Mouse (Mus musculus): ENCODE data around the gene Dhrs13. TPM values are rescaled to one million over a fixed set of nuclear protein-coding genes. Genes with fewer than 3 reads are reported as not detected.
A peak's percentile ranks its signal among the peaks of the same experiment; 100 is the strongest.
"Not testable (repeated sequence)": the region's sequence is repeated elsewhere in the genome, so short reads cannot be mapped to it uniquely, and the experiment has no call there.

Gene Dhrs13
- polyA plus RNA-seq, 1 experiment from 2014 or later: 23.4 TPM

DNA sequence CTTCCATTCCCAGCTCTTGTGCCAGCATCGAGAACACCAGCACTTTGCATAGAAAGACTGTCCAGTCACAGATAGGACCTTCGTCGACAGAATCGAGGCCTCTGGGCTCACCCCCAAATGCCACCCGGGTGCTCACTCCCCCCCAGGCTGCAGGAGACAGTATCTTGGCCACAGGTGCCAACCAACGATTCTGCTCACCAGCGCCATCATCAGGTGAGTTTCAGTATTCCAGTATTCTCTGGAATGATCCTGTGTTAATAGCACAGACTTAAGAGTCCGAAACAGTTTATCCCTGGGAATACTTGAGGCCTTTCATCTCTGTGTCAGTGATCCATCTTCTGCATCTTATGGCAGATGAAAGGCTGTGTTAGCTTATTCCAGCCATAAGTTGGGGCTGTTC is 8.5 kb upstream of the Dhrs13 start:
- H3K9ac ChIP-seq: no peak overlapping the region
- no peak for ATAC-seq
- H3K9me3 ChIP-seq (replicated peaks): no peaks in the 10 kb centered on the region
- no peaks in the 10 kb centered on the region for H3K4me1 ChIP-seq
- H3K4me2 ChIP-seq: no peak overlapping the region
- H3K36me3 ChIP-seq (ENCODE audit: poor library complexity, severe bottlenecking): peaks cover 88% of the 10 kb centered on the region
- H3K4me3 ChIP-seq: no peak overlapping the region
- no peak overlapping the region for H3K27ac ChIP-seq
- no peaks in the 10 kb centered on the region for H3K27me3 ChIP-seq
- WGBS: 85% methylated on average over 8 of the region's 8 CpGs

DNA sequence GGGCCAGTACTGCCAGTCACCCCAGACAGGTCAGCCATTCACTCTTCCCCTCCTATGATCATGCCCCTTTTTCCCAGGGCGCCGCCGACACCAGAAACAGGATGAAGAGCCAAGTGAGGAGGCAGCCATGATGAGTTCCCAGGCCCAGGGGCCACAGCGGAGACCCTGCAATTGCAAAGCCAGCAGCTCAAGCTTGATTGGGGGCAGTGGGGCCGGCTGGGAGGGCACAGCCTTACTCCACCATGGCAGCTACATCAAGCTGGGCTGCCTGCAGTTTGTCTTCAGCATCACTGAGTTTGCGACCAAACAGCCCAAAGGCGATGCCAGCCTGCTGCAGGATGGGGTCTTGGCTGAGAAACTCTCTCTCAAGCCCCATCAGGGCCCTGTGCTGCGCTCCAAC is 2.8 kb upstream of the Dhrs13 start:
- 83% methylated on average over 8 of the region's 8 CpGs for WGBS
- Histone ChIP-seq H3K4me1 (peaks cover 26% of the 10 kb centered on the region), H3K9ac (no peak overlapping the region), H3K9me3 (replicated peaks) (no peaks in the 10 kb centered on the region), H3K4me3 (no peak overlapping the region), H3K27me3 (no peaks in the 10 kb centered on the region), H3K27ac (no peak overlapping the region), H3K36me3 (ENCODE audit: poor library complexity, severe bottlenecking) (peaks cover 60% of the 10 kb centered on the region), H3K4me2 (no peak overlapping the region)
- no peak for ATAC-seq

DNA sequence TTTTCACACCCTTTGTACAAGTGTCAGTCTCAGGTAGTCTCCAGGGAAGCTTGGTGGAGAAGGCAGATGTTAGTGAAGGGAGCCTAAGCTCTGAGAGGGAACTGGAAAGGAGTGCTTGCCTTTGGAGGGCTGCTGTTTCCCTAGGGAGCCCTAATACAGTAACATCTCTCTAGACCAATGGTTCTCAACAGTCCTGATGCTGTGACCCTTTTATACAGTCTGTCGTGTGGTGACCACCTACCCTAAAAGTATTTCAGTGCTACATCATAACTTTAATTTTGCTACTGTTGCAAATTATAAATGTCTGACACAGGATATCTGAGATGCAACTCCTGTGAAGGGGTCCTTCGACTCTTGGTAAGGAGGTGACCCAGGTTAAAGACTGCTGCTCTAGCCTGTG is 1.5 kb upstream of the Dhrs13 start:
- no peak overlapping the region for H3K9ac ChIP-seq
- H3K36me3 ChIP-seq (ENCODE audit: poor library complexity, severe bottlenecking): peaks cover 57% of the 10 kb centered on the region
- 83% methylated on average over 2 of the region's 2 CpGs for WGBS
- no peaks in the 10 kb centered on the region for H3K9me3 ChIP-seq (replicated peaks)
- peaks cover 26% of the 10 kb centered on the region for H3K4me1 ChIP-seq
- H3K4me3 ChIP-seq: no peak overlapping the region
- no peak overlapping the region for H3K4me2 ChIP-seq
- ATAC-seq: no peak
- no peaks in the 10 kb centered on the region for H3K27me3 ChIP-seq
- H3K27ac ChIP-seq: no peak overlapping the region

DNA sequence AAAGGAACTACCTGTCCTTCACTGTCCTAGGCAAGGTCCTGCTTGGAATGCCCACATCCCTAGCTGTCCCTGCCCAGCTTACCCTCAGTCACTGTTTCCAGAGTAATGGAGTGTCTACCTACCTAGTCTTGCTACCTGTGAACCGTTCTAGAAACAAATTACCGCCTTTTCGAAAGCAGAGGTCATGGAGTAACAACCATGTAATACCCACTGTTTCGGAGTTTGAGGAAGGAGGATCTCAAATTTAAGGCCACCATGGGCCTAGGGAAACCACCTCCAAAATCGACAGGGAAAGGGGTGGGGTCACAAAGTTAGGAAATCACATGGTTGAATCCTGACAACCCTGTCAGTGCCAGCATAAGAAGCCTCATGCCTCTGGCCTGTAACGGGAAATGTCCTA is 691 bp upstream of the Dhrs13 start:
- 44% methylated on average over 6 of the region's 6 CpGs for WGBS
- Histone ChIP-seq H3K36me3 (ENCODE audit: poor library complexity, severe bottlenecking) (peaks cover 49% of the 10 kb centered on the region), H3K27me3 (no peaks in the 10 kb centered on the region), H3K9me3 (replicated peaks) (no peaks in the 10 kb centered on the region), H3K9ac (peak overlapping the region; percentile 87; the same call in 1 of the 2 replicates), H3K4me3 (peak overlapping the region; percentile 74), H3K27ac (peak overlapping the region; percentile 93), H3K4me2 (peak overlapping the region; percentile 86), H3K4me1 (peaks cover 26% of the 10 kb centered on the region)
- ATAC-seq: no peak

DNA sequence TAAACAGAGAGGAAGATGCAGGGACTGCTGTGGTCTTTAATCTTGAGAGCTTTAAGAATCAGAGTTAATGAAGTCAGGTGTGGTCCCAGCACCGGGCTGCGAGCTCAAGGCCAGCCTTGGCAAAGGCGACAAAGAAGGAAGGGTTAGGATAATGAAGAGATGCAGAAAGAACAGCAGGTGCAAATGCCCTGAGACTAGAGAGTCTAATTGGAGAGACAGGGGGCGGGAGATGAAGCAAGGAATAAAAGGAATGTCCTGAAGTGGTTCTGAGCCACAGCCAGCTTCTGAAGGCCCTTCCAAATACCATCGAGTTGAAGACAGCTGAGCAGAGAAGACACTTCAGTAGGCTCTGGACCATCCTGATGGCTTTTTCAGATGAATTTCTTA is 722 bp downstream of the Dhrs13 start:
- Histone ChIP-seq H3K4me2 (peak overlapping the region; percentile 86), H3K36me3 (ENCODE audit: poor library complexity, severe bottlenecking) (peaks cover 35% of the 10 kb centered on the region), H3K4me3 (peak overlapping the region; percentile 74), H3K27ac (peak overlapping the region; percentile 93), H3K27me3 (no peaks in the 10 kb centered on the region), H3K9me3 (replicated peaks) (no peaks in the 10 kb centered on the region), H3K4me1 (peaks cover 34% of the 10 kb centered on the region), H3K9ac (peak overlapping the region; percentile 87)
- WGBS: 3% methylated on average over 5 of the region's 5 CpGs
- 0 out of 2 replicates have a peak, but pooled peaks have one; percentile 3 for ATAC-seq

DNA sequence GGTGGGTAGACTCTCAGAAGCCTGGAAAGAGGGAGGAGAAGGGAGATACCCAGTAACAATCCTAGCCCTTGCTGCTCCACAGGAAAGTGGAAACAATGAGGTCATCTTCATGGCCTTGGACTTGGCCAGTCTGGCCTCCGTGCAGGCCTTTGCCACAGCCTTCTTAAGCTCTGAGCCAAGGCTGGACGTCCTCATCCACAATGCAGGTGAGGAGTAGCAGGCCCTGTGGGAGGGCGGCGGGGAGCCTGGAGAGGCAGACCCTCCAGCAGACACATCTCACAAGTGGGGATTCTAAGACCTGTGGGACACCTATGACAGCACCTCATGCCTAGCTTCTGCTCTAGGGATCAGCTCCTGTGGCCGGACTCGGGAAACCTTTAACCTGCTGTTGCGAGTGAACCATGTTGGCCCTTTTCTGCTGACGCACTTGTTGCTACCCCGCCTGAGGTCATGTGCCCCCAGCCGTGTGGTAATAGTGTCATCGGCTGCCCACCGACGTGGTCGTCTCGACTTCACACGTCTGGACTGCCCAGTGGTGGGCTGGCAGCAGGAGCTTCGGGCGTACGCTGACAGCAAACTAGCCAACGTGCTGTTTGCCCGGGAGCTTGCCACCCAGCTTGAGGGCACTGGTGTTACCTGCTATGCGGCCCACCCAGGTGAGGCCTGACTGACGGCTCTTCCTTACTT is 2.0 kb downstream of the Dhrs13 start:
- Histone ChIP-seq H3K9ac (no peak overlapping the region), H3K27me3 (no peaks in the 10 kb centered on the region), H3K4me3 (no peak overlapping the region), H3K9me3 (replicated peaks) (no peaks in the 10 kb centered on the region), H3K36me3 (ENCODE audit: poor library complexity, severe bottlenecking) (peaks cover 22% of the 10 kb centered on the region), H3K4me1 (peaks cover 44% of the 10 kb centered on the region), H3K4me2 (no peak overlapping the region), H3K27ac (no peak overlapping the region)
- ATAC-seq: no peak
- WGBS: 95% methylated on average over 23 of the region's 23 CpGs

DNA sequence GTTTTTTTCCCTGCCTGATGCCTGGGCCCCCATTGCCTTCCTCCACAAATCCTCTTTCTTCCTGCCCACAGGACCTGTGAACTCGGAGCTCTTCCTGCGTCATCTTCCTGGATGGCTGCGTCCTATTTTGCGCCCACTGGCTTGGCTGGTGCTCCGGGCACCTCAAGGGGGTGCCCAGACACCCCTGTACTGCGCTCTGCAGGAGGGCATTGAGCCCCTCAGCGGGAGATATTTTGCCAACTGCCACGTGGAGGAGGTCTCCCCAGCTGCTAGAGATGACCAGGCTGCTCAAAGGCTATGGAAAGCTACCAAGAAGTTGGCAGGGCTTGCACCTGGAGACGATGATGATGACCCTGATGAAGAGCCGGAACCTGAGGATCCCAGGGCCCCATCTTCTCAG is 4.7 kb downstream of the Dhrs13 start:
- Histone ChIP-seq H3K27ac (no peak overlapping the region), H3K9me3 (replicated peaks) (no peaks in the 10 kb centered on the region), H3K36me3 (ENCODE audit: poor library complexity, severe bottlenecking) (peaks cover 25% of the 10 kb centered on the region), H3K4me2 (no peak overlapping the region), H3K9ac (no peak overlapping the region), H3K27me3 (no peaks in the 10 kb centered on the region), H3K4me1 (peaks cover 42% of the 10 kb centered on the region), H3K4me3 (no peak overlapping the region)
- WGBS: 84% methylated on average over 10 of the region's 10 CpGs
- ATAC-seq: no peak

DNA sequence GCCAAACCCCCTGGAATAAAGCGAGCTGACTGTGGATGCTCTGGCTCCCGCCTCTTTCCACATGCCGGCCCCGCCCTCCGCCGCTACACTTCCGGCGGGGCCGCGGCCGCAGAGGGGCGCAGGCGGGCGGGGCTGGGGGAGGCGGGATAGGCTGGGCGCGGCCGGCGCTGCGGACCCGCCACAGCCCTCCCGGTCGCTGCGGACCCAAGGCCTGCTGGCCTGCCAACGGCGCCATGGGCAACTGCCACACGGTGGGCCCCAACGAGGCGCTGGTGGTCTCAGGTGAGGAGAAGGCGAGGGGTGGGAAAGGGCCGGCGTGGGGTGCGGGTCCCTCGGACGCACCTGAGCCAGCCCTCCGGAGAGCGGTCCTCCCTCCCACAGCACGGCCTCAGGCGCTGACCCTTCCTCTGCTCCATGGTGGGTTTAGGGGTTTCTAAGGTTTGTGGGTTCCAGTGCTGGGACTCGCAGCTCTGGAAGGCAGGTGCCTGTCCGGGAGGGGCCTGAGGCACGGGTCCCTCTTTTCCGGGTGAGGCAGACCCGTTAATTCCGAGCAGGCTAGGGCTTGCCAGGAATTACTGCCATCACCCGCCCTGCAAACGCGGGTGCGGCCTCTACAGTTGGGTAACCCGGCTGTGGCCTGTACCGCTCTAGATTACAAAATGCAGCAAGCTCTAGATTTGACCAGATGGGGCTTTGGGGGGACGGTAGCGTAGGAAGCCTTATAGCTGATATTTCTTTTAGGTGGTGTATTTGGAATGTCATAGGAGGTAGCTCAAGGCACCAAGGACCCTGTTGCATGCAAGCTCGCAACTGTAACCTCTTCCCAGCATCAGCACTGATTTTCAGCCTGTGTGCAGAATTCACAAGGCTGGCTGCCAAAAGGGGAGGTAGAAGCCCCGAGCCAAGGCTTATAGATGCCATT is 6.0 kb downstream of the Dhrs13 start, which contains the start of gene Flot2:
Gene Flot2 (plus strand): TSS at position 101 of the 922 bp plus-strand sequence.
- H3K27me3 ChIP-seq: no peaks in the 10 kb centered on the region
- peak; percentile 89 for ATAC-seq
- peaks cover 32% of the 10 kb centered on the region for H3K36me3 ChIP-seq (ENCODE audit: poor library complexity, severe bottlenecking)
- peak within 1 kb of the TSS; percentile 94 for H3K9ac ChIP-seq
- H3K27ac ChIP-seq: peak within 1 kb of the TSS; percentile 83
- H3K9me3 ChIP-seq (replicated peaks): no peaks in the 10 kb centered on the region
- 2% methylated on average over 54 of the region's 55 CpGs for WGBS
- H3K4me1 ChIP-seq: peaks cover 33% of the 10 kb centered on the region
- H3K4me2 ChIP-seq: peak within 1 kb of the TSS; percentile 92
- H3K4me3 ChIP-seq: peak within 1 kb of the TSS; percentile 91

DNA sequence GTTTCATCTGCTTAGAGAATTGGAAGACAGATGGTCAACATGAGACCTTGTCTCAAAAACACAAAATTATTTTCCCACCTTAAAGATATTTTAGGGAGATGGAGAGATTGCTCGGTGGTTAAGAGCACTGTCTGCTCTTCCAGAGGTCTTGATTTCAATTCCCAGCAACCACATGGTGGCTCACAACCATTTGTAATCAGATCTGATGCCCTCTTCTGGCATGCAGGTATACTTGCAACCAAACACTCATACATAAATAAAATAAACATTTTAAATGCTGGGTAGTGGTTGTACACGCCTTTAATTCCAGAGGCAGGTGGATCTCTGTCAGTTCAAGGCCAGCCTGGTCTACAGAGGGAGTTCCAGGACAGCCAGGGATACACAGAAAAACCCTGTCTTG is 8.8 kb downstream of the Dhrs13 start:
- Histone ChIP-seq H3K9ac (no peak overlapping the region), H3K27me3 (no peaks in the 10 kb centered on the region), H3K9me3 (replicated peaks) (no peaks in the 10 kb centered on the region), H3K4me2 (no peak overlapping the region), H3K36me3 (ENCODE audit: poor library complexity, severe bottlenecking) (peaks cover 18% of the 10 kb centered on the region), H3K4me3 (no peak overlapping the region), H3K4me1 (peaks cover 28% of the 10 kb centered on the region), H3K27ac (no peak overlapping the region; the same call in 1 of the 2 replicates)
- ATAC-seq: no peak
- 79% methylated on average over 2 of the region's 2 CpGs for WGBS

DNA sequence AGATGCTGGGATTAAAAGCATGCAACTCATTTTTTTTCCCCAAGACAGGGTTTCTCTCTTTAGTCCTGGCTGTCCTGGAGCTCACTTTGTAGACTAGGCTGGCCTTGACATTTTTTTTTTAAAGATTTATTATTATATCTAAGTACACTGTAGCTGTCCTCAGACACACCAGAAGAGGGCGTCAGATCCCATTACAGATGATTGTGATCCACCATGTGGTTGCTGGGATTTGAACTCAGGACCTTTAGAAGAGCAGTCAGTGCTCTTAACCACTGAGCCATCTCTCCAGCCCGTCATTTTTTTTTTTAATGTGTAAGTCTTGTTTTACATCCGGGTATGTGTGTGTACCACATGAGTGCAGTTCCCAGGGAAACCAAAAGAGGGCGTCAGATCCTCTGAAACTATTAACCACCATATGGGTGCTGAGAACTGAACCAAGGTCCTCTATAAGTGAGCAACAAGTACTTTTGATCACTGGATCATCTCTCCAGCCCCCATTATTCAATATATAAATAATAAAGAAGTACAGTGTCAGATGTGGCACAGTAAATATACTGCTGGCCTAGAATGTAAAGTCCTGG is 10.3 kb downstream of the Dhrs13 start:
- H3K4me2 ChIP-seq; ATAC-seq; H3K4me3 ChIP-seq; H3K9ac ChIP-seq; H3K9me3 ChIP-seq (replicated peaks); H3K27ac ChIP-seq; H3K27me3 ChIP-seq: not testable (repeated sequence)
- H3K4me1 ChIP-seq: peaks cover 23% of the 10 kb centered on the region
- peaks cover 25% of the 10 kb centered on the region for H3K36me3 ChIP-seq (ENCODE audit: poor library complexity, severe bottlenecking)
- 94% methylated on average over 4 of the region's 4 CpGs for WGBS

DNA sequence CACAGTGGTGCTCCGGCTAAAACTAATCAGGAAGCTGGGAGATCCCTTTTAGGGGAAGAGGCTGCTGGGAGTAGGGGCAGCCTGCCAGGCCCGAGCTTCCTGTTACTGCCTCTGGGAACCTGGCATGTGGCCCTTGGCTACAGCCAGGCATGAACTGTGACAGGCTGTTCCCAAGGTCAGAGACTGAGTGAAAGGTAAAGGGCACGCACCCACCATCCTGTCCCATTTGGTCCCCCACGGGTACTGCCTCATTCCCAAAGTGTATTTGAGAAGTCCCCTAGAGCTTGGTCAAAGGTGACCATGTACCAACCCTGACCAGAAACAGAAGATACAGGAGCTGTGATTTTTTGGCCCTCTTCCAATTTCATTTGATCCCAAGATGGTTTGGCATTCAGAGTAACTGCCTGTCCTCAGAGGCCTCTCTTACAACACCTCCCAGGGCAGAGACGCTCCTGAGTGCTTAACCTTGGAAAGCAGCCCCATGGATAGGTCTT is 12.7 kb downstream of the Dhrs13 start:
- ATAC-seq: no peak
- 0 out of 2 replicates have a peak, but pooled peaks cover 5% of the 10 kb centered on the region for H3K4me1 ChIP-seq
- H3K9me3 ChIP-seq (replicated peaks): no peaks in the 10 kb centered on the region
- no peak overlapping the region for H3K9ac ChIP-seq
- H3K27me3 ChIP-seq: no peaks in the 10 kb centered on the region
- WGBS: 76% methylated on average over 5 of the region's 5 CpGs
- no peak overlapping the region for H3K4me3 ChIP-seq
- peaks cover 35% of the 10 kb centered on the region for H3K36me3 ChIP-seq (ENCODE audit: poor library complexity, severe bottlenecking)
- no peak overlapping the region for H3K27ac ChIP-seq
- H3K4me2 ChIP-seq: no peak overlapping the region

DNA sequence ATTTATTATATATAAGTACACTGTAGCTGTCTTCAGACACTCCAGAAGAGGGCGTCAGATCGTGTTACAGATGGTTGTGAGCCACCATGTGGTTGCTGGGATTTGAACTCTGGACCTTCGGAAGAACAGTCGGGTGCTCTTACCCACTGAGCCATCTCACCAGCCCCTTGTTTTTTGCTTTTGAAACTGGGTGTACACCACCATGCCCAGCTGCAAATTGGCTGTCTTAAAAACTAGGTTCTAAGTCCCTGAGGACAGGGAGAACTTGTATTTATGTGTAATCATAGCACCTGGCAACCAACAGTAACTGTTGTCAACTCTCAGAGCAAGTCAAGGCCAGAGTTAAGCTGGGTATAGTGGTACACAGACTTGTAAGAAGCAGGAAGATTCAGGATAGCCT is 16.6 kb downstream of the Dhrs13 start:
- H3K9ac ChIP-seq; H3K4me1 ChIP-seq; ATAC-seq; H3K9me3 ChIP-seq (replicated peaks); H3K27me3 ChIP-seq; H3K4me2 ChIP-seq; H3K27ac ChIP-seq; H3K4me3 ChIP-seq: not testable (repeated sequence)
- H3K36me3 ChIP-seq (ENCODE audit: poor library complexity, severe bottlenecking): peaks cover 42% of the 10 kb centered on the region
- 100% methylated on average over 4 of the region's 4 CpGs for WGBS

Data from forebrain, embryonic 13.5 days (tissue).